Mouse (Mus musculus) layer of hippocampus, postnatal 36 days (tissue): ENCODE data around the gene Bnipl. TPM values are rescaled to one million over a fixed set of nuclear protein-coding genes. Genes with fewer than 3 reads are reported as not detected.
"Not testable (repeated sequence)": the region's sequence is repeated elsewhere in the genome, so short reads cannot be mapped to it uniquely, and the experiment has no call there.

Source experiments
- DNase-seq, 2 experiments: peaks; one replicate each; pipeline ENCODE4 v3.0.0; 2022
- total RNA-seq, 2 experiments: library from RNA; stranded (reverse); gene quantifications; 2 replicates each; pipeline ENCODE4 v1.2.3; 2021

The Bnipl gene
- total RNA-seq, 2 experiments from 2014 or later, result 0.56 to 0.65 TPM

- no peak for DNase-seq
Observed at GRCm38 (mm10) chr3:95235386-95236301, 15.3 kb downstream of the Bnipl start.

- DNase-seq, result no peak
Observed at GRCm38 (mm10) chr3:95233303-95233980, 17.6 kb downstream of the Bnipl start.

GRCm38 (mm10) chr3:95232771-95233170 lies 18.2 kb downstream of the Bnipl start:
- DNase-seq, result no peak

- DNase-seq, result no peak
Observed at GRCm38 (mm10) chr3:95231298-95232221, 19.4 kb downstream of the Bnipl start, which contains the start of gene Mllt11. Mllt11 (minus strand) TSS chr3:95232171.

- no peak for DNase-seq
Observed at GRCm38 (mm10) chr3:95230495-95231297, 20.3 kb downstream of the Bnipl start.

GRCm38 (mm10) chr3:95229781-95230494 lies 21.1 kb downstream of the Bnipl start:
- peak; percentile 55 to 64 for DNase-seq

GRCm38 (mm10) chr3:95228894-95229780 lies 21.9 kb downstream of the Bnipl start:
- peak; percentile 65 to 67 for DNase-seq

GRCm38 (mm10) chr3:95228148-95228893 lies 22.7 kb downstream of the Bnipl start, which contains the start of gene Cdc42se1:
Cdc42se1 (plus strand) TSS chr3:95228732.
- DNase-seq, result peak; percentile 89 to 90

GRCm38 (mm10) chr3:95227214-95227613 lies 23.8 kb downstream of the Bnipl start:
- DNase-seq, result no peak

- no peak for DNase-seq
Observed at GRCm38 (mm10) chr3:95224295-95224694, 26.7 kb downstream of the Bnipl start.

GRCm38 (mm10) chr3:95223041-95223440 lies 28.0 kb downstream of the Bnipl start:
- DNase-seq, result no peak

- no peak for DNase-seq
Observed at GRCm38 (mm10) chr3:95218466-95219137, 32.4 kb downstream of the Bnipl start.

GRCm38 (mm10) chr3:95217255-95218134 lies 33.5 kb downstream of the Bnipl start, which contains the start of gene Gabpb2:
Gabpb2 (minus strand) TSS chr3:95217916.
- DNase-seq, result peak; percentile 88 to 89

- DNase-seq, result no peak
Observed at GRCm38 (mm10) chr3:95216655-95217254, 34.2 kb downstream of the Bnipl start.

- DNase-seq, result no peak
Observed at GRCm38 (mm10) chr3:95213609-95213975, 37.4 kb downstream of the Bnipl start.

GRCm38 (mm10) chr3:95212889-95213608 lies 37.9 kb downstream of the Bnipl start:
- DNase-seq, result not testable (repeated sequence)
